9 mouse cellular contexts compared by ENCODE assay signal in the genomic region with DNA sequence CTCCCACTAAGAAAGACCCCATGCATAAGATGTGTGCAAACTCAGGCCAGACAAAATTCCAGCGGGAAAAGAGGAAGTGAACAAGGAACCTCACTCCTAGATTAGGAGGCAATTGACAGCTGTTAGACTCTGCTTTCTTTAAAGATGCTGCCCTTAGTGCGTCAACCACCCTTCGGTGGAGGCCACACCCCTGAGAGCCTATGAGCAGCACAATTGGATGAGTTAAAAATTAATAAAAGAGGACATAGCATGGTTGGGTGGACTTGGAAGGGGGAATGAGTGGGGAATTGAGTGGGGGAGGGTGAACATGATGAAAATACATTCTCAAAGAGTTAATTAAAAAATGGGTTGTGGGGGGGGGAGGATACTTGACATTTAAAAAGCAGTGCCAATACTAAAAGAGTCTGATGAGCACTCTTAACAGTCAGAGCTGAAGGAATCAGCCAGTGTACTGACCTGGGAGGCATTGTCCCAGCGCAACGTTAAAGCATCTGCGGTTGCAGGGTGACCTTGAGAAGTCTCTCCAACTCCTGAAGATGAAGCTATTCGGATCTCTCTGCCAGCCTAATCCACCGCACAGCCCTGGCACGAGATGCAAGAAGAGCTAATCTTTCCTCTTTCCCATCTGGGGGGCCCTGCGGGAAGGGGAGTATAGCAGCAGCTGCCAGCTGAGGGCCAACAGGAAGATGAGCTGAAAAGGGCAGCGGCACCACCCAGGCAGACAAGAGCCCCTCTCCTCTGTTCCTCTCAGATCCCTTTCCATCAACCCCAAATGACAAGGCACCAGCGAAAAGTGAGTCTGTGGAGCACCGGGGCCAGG.
DNase-seq lines count a peak whose midpoint lies in the region; ATAC-seq and TF ChIP-seq lines count a peak whose summit lies in the region.
"Had no signal": no experiment of that assay in that cellular context is flagged by ENCODE, and none has a peak within 500 bp of the region (broad histone marks: within the 10 kb centered on the region; RNA-seq: fewer than 3 reads in every experiment).

No protein-coding gene starts in this region.

- peaks cover 5% of the 10 kb centered on the region for H3K4me1 ChIP-seq in forebrain, postnatal 0 days (ENCODE audit: insufficient read depth)
- peaks cover 29% of the 10 kb centered on the region for H3K4me1 ChIP-seq in midbrain, embryonic 14.5 days (ENCODE audit: control insufficient read depth, insufficient read depth, low read length)
- H3K4me1 ChIP-seq: megakaryocyte, embryonic 14.5 days had no signal

- DNase-seq in embryo, embryonic 10 days (ENCODE audit: low spot score): peak; percentile 6
- DNase-seq in embryo, embryonic 9.5 days (ENCODE audit: extremely low spot score): no peak
- peak; percentile 13 for DNase-seq in adrenal gland, postnatal 14 days
- peak; percentile 16 for DNase-seq in forebrain, postnatal 0 days
- peak; percentile 51 for DNase-seq in midbrain, embryonic 14.5 days
- no peak for DNase-seq in frontal cortex, postnatal 25 days (ENCODE audit: low spot score in 2 of 2)
- DNase-seq in urinary bladder, postnatal 14 days (ENCODE audit: low spot score): no peak
- DNase-seq in frontal cortex, postnatal 36 days (ENCODE audit: low spot score in 2 of 2): no peak

- no peak for ATAC-seq in forebrain, postnatal 0 days
- no peak for ATAC-seq in midbrain, embryonic 14.5 days (ENCODE audit: low FRiP score, low TSS enrichment)

- no peaks in the 10 kb centered on the region for H3K9me3 ChIP-seq in forebrain, postnatal 0 days (ENCODE audit: low read length)
- no peaks in the 10 kb centered on the region for H3K9me3 ChIP-seq in midbrain, embryonic 14.5 days (ENCODE audit: control insufficient read depth, low read length)

- H3K9ac ChIP-seq in forebrain, postnatal 0 days: no peak overlapping the region
- no peak overlapping the region for H3K9ac ChIP-seq in midbrain, embryonic 14.5 days (replicated peaks; ENCODE audit: low read length)

- WGBS in forebrain, postnatal 0 days: 32% methylated on average over 13 of the region's 13 CpGs
- WGBS in midbrain, embryonic 14.5 days: 46% methylated on average over 13 of the region's 13 CpGs

- H3K27me3 ChIP-seq in forebrain, postnatal 0 days (ENCODE audit: insufficient read depth, low read length): no peaks in the 10 kb centered on the region
- no peaks in the 10 kb centered on the region for H3K27me3 ChIP-seq in midbrain, embryonic 14.5 days (ENCODE audit: control insufficient read depth, insufficient read depth, low read length)
- H3K27me3 ChIP-seq: megakaryocyte, embryonic 14.5 days had no signal

- TF ChIP-seq CTCF in forebrain, postnatal 0 days (IDR thresholded peaks at IDR 0.05; ENCODE audit: low read depth): no peak

- no peak overlapping the region for H3K27ac ChIP-seq in forebrain, postnatal 0 days (ENCODE audit: low read depth, low read length)
- peak overlapping the region; percentile 63 for H3K27ac ChIP-seq in midbrain, embryonic 14.5 days (replicated peaks; ENCODE audit: low read depth, low read length)

- no peak overlapping the region for H3K4me3 ChIP-seq in forebrain, postnatal 0 days (ENCODE audit: low read depth, low read length)
- no peak overlapping the region for H3K4me3 ChIP-seq in midbrain, embryonic 14.5 days (replicated peaks; ENCODE audit: low read depth, low read length)
- H3K4me3 ChIP-seq: megakaryocyte, embryonic 14.5 days had no signal

- H3K4me2 ChIP-seq in forebrain, postnatal 0 days (ENCODE audit: low read depth): peak overlapping the region; percentile 27
- H3K4me2 ChIP-seq in midbrain, embryonic 14.5 days (ENCODE audit: low read length): peak overlapping the region; percentile 28; the same call in 1 of the 2 replicates

- H3K36me3 ChIP-seq in forebrain, postnatal 0 days (ENCODE audit: insufficient read depth): no peaks in the 10 kb centered on the region
- H3K36me3 ChIP-seq in midbrain, embryonic 14.5 days (ENCODE audit: control insufficient read depth, insufficient read depth, low read length): no peaks in the 10 kb centered on the region

Comparison
In these comparisons a context has a peak if more than half of its experiments do, and no peak if none do; other contexts are left out.
1. DNase-seq: peak in embryo, embryonic 10 days (single experiment), adrenal gland, postnatal 14 days (single experiment), forebrain, postnatal 0 days (single experiment) and midbrain, embryonic 14.5 days (single experiment); none in embryo, embryonic 9.5 days (single experiment), frontal cortex, postnatal 25 days (0 of 2), urinary bladder, postnatal 14 days (single experiment) and frontal cortex, postnatal 36 days (0 of 2).